Mouse (Mus musculus): ENCODE results near the gene Zfp688. TPM values are rescaled to one million over a fixed set of nuclear protein-coding genes. Genes with fewer than 3 reads are reported as not detected.
"Not testable (repeated sequence)": the region's sequence is repeated elsewhere in the genome, so short reads cannot be mapped to it uniquely, and the experiment has no call there.

Gene Zfp688
- polyA plus RNA-seq, 1 experiment from 2014 or later, result 35.6 TPM

DNA sequence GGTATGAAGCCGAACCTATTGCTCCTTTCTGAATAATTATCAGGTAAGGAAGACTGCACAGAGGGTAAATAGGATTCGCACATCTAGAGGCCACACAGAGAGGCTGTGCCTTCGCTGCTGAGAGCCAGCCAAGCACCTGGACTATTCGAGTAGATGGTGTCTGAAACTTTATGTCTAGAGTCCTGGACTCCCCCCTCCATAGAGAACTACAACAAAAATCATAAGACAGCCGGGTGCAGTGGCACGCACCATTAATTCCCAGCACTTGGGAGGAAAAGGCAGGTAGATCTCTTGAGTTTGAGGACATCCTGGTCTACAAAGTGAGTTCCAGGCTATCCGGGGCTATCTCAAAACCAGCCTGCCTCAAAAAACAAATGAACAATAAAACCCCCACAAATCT lies 28.1 kb upstream of the Zfp688 start:
- no peaks in the 10 kb centered on the region for H3K9me3 ChIP-seq
- peaks cover 52% of the 10 kb centered on the region for H3K4me1 ChIP-seq (replicated peaks)
- H3K4me3 ChIP-seq (replicated peaks), result peak overlapping the region; percentile 90
- H3K27ac ChIP-seq, result peak overlapping the region; percentile 96; the same call in 1 of the 2 replicates
- H3K36me3 ChIP-seq, result peaks cover 38% of the 10 kb centered on the region
- no peak for ATAC-seq
- H3K9ac ChIP-seq (replicated peaks), result peak overlapping the region; percentile 75
- WGBS, result 80% methylated on average over 7 of the region's 7 CpGs
- no peaks in the 10 kb centered on the region for H3K27me3 ChIP-seq
- H3K4me2 ChIP-seq (replicated peaks), result peak overlapping the region; percentile 87

DNA sequence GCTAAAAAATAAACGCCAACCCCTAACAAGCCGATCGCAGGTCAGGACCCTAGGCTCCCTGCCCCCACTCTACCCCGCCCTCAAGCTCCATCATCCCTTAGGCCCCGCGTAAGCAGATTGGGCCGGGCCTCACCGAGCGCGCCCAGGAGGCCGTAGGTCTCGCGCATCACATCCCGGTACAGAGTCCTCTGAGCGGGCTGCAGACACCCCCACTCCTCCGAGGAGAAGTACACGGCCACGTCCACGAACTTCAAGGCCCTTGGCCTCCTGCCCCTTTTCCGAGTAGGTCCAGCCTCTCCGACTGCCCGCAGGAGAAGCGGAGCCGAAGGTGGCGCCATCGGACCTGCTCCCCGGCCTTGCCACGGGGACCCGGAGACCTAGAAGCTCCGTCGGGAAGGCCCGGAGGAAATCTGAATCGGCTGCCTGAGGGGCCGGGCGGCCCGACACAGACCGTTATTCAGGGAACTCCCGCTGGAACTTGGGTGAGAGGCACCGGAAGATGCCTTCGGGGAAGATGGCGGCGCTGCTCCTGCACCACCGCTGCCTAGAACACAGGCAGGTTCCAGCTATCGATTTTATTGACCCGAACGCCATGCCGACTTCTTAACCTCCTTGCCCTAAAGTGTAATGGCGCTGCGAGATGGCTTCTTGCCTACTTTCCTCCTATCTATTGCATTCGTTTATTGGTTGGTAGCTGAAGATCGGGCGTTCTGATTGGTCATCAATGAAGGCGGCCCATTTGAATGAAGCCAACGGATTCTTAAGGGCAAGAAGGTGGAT lies 26.8 kb upstream of the Zfp688 start, which contains the start of gene Zfp689:
Zfp689 (minus strand) TSS at position 638 of the 780 bp plus-strand sequence.
- peak within 1 kb of the TSS; percentile 87 for H3K4me2 ChIP-seq (replicated peaks)
- peak within 1 kb of the TSS; percentile 96 for H3K27ac ChIP-seq
- no peaks in the 10 kb centered on the region for H3K9me3 ChIP-seq
- no peaks in the 10 kb centered on the region for H3K27me3 ChIP-seq
- peaks cover 52% of the 10 kb centered on the region for H3K4me1 ChIP-seq (replicated peaks)
- WGBS, result under 1% methylated on average over 54 of the region's 54 CpGs
- H3K9ac ChIP-seq (replicated peaks), result peak within 1 kb of the TSS; percentile 97
- H3K36me3 ChIP-seq, result peaks cover 46% of the 10 kb centered on the region
- peak within 1 kb of the TSS; percentile 90 for H3K4me3 ChIP-seq (replicated peaks)
- peak; percentile 91 for ATAC-seq

DNA sequence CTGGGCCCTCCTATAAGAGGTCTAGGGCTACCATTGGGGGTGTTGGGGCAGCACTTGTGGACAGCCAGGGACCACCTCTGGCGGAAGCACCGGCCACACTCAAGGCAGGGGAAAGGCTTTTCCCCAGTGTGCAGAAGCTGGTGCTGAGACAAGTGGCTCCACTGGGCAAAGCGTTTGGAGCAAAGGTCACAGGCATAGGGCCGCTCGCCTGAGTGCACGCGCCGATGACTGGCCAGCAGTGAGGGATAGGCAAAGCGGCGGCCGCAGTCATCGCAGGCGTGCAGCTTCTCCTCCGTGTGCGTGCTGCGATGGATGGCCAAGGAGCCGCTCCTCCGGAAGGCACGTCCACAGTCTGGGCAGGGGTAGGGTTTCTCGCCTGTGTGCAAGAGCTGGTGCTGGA lies 22.1 kb upstream of the Zfp688 start:
- Histone ChIP-seq H3K4me1 (replicated peaks) (peaks cover 11% of the 10 kb centered on the region), H3K36me3 (peaks cover 54% of the 10 kb centered on the region), H3K27me3 (no peaks in the 10 kb centered on the region), H3K4me3 (replicated peaks) (no peak overlapping the region), H3K4me2 (replicated peaks) (no peak overlapping the region), H3K27ac (no peak overlapping the region), H3K9ac (replicated peaks) (no peak overlapping the region), H3K9me3 (no peaks in the 10 kb centered on the region)
- WGBS, result 92% methylated on average over 20 of the region's 20 CpGs
- no peak for ATAC-seq

- ATAC-seq, result no peak
- Histone ChIP-seq H3K9me3 (peaks cover 9% of the 10 kb centered on the region; the same call in 1 of the 2 replicates), H3K4me1 (replicated peaks) (no peaks in the 10 kb centered on the region), H3K36me3 (peaks cover 18% of the 10 kb centered on the region), H3K4me3 (replicated peaks) (no peak overlapping the region), H3K27ac (no peak overlapping the region), H3K27me3 (no peaks in the 10 kb centered on the region), H3K4me2 (replicated peaks) (no peak overlapping the region), H3K9ac (replicated peaks) (no peak overlapping the region)
- 90% methylated on average over 3 of the region's 3 CpGs for WGBS
Measured at GRCm38 (mm10) chr7:127437724-127438123, 15.9 kb upstream of the Zfp688 start.

DNA sequence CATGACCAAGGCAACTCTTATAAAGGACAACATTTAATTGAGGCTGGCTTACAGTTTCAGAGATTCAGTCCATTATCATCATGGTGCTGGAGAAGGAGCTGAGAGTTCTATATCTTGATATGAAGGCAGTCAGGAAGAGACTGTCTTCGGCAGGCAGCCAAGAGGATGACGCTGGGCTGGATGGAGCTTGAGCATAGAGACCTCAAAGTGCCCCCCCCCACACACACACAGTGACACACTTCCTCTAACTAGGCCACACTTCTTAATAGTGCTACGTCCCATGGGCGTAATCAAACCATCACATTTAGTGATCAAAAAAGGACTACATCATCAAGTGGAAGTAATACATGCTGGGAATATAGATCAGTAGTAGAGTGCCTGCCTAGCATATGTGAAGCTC lies 13.3 kb upstream of the Zfp688 start:
- ATAC-seq, result no peak
- Histone ChIP-seq H3K4me1 (replicated peaks) (no peaks in the 10 kb centered on the region), H3K4me2 (replicated peaks) (no peak overlapping the region), H3K4me3 (replicated peaks) (no peak overlapping the region), H3K27me3 (no peaks in the 10 kb centered on the region), H3K9ac (replicated peaks) (no peak overlapping the region), H3K27ac (no peak overlapping the region), H3K36me3 (no peaks in the 10 kb centered on the region), H3K9me3 (peaks cover 9% of the 10 kb centered on the region; the same call in 1 of the 2 replicates)
- WGBS, result 91% methylated on average over 4 of the region's 4 CpGs

- H3K9ac ChIP-seq (replicated peaks), result no peak overlapping the region
- no peak for ATAC-seq
- H3K27me3 ChIP-seq, result peaks cover 12% of the 10 kb centered on the region
- no peaks in the 10 kb centered on the region for H3K9me3 ChIP-seq
- no peaks in the 10 kb centered on the region for H3K36me3 ChIP-seq
- 76% methylated on average over 3 of the region's 3 CpGs for WGBS
- no peak overlapping the region for H3K4me2 ChIP-seq (replicated peaks)
- peaks cover 7% of the 10 kb centered on the region for H3K4me1 ChIP-seq (replicated peaks)
- no peak overlapping the region for H3K27ac ChIP-seq
- no peak overlapping the region for H3K4me3 ChIP-seq (replicated peaks)
Measured at GRCm38 (mm10) chr7:127426354-127426753, 4.5 kb upstream of the Zfp688 start.

DNA sequence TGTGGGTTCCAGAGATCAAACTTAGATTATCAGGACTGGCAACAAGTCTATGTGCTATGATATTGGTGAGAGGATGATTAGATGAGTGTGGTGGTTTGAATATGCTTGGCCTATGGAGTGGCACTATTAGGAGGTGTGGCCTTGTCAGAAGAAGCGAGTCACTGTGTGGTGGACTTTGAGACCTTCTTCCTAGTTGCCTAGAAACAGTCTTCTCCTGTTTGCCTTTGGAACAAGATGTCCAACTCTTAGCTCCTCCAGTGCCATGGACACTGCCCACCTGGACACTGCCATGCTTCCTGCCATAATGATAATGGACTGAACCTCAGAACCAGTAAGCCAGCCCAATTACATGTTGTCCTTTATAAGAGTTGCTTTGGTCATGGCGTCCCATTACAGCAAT lies 4.0 kb upstream of the Zfp688 start:
- H3K4me3 ChIP-seq (replicated peaks), result no peak overlapping the region
- H3K4me2 ChIP-seq (replicated peaks), result no peak overlapping the region
- no peak for ATAC-seq
- no peak overlapping the region for H3K27ac ChIP-seq
- WGBS, result 90% methylated on average over 2 of the region's 2 CpGs
- H3K4me1 ChIP-seq (replicated peaks), result peaks cover 12% of the 10 kb centered on the region
- H3K36me3 ChIP-seq, result no peaks in the 10 kb centered on the region
- H3K9me3 ChIP-seq, result no peaks in the 10 kb centered on the region
- peaks cover 12% of the 10 kb centered on the region for H3K27me3 ChIP-seq
- H3K9ac ChIP-seq (replicated peaks), result no peak overlapping the region

GRCm38 (mm10) chr7:127425291-127425690 lies 3.4 kb upstream of the Zfp688 start:
- peaks cover 12% of the 10 kb centered on the region for H3K27me3 ChIP-seq
- no peak overlapping the region for H3K4me3 ChIP-seq (replicated peaks)
- no peaks in the 10 kb centered on the region for H3K36me3 ChIP-seq
- H3K9ac ChIP-seq (replicated peaks), result no peak overlapping the region
- 81% methylated on average over 3 of the region's 3 CpGs for WGBS
- H3K4me1 ChIP-seq (replicated peaks), result peaks cover 15% of the 10 kb centered on the region
- no peak overlapping the region for H3K4me2 ChIP-seq (replicated peaks)
- no peak overlapping the region for H3K27ac ChIP-seq
- no peaks in the 10 kb centered on the region for H3K9me3 ChIP-seq
- no peak for ATAC-seq

GRCm38 (mm10) chr7:127422247-127422646 lies 379 bp upstream of the Zfp688 start:
- H3K9ac ChIP-seq (replicated peaks), result peak overlapping the region; percentile 94; the same call in 1 of the 2 replicates
- peaks cover 21% of the 10 kb centered on the region for H3K36me3 ChIP-seq
- H3K27ac ChIP-seq, result peak overlapping the region; percentile 71; the same call in 1 of the 2 replicates
- WGBS, result 2% methylated on average over 15 of the region's 15 CpGs
- peaks cover 15% of the 10 kb centered on the region for H3K4me1 ChIP-seq (replicated peaks)
- H3K4me3 ChIP-seq (replicated peaks), result peak overlapping the region; percentile 83
- peak; percentile 77 for ATAC-seq
- H3K9me3 ChIP-seq, result no peaks in the 10 kb centered on the region
- peaks cover 12% of the 10 kb centered on the region for H3K27me3 ChIP-seq
- peak overlapping the region; percentile 97 for H3K4me2 ChIP-seq (replicated peaks)

GRCm38 (mm10) chr7:127411418-127411817 lies 10.4 kb downstream of the Zfp688 start:
- Histone ChIP-seq H3K27ac (no peak overlapping the region), H3K9me3 (no peaks in the 10 kb centered on the region), H3K4me1 (replicated peaks) (no peaks in the 10 kb centered on the region), H3K9ac (replicated peaks) (no peak overlapping the region), H3K4me3 (replicated peaks) (no peak overlapping the region), H3K4me2 (replicated peaks) (no peak overlapping the region), H3K27me3 (peaks cover 4% of the 10 kb centered on the region; the same call in 1 of the 2 replicates), H3K36me3 (0 out of 2 replicates have a peak, but pooled peaks cover 5% of the 10 kb centered on the region)
- WGBS, result 76% methylated on average over 2 of the region's 2 CpGs
- ATAC-seq, result no peak

DNA sequence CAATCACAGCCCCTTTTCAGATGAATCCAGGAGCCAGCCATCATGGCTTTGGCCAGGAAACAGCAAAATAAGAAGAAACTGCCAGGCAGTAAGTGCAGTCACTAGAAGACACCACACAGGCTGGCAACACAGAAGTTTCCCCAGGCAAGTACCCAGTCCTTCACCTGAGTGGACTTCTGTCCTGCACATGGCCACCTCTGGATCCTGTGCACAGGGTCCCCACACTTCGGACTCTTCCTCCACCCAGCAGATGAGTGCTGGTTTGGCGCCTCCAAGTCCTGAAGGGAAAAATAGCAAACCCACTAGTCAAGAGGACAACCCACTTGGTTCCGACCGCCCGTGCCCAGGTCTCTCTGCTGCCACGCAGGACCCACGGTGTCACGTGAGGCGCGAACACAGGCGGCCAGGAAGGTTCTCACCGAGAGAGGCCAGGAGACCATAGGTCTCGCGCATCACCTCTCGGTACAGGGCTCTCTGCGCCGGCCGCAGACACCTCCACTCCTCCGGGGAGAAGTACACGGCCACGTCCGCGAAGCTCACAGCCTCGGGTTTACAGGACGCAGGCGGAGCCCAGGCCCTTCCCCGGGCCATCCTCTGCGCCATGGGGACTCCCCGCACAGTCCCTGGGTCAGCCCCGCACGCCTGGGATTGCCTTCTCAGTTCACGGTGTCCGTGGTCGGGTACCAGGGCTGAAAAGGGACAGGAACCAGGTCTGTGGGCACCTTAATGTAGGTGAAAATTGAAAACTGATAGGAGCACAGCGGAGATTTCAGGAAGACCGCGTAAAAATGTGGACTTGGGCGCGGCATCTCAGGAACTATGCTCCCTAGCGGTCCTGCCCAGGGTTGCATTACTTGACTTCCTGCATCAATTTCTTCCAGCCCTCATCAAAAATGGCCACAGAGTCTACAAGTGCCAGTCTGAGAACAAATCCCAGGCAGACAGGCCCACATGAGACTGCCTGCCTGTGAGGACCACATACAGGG lies 15.6 kb downstream of the Zfp688 start, which contains the start of gene Zfp764:
Zfp764 (minus strand) TSS at position 821 of the 986 bp plus-strand sequence.
- H3K4me2 ChIP-seq (replicated peaks), result peak within 1 kb of the TSS; percentile 90
- not testable (repeated sequence) for H3K9me3 ChIP-seq; H3K4me1 ChIP-seq (replicated peaks); H3K27me3 ChIP-seq; H3K36me3 ChIP-seq
- 7% methylated on average over 40 of the region's 40 CpGs for WGBS
- peak within 1 kb of the TSS; percentile 82 for H3K9ac ChIP-seq (replicated peaks)
- peak within 1 kb of the TSS; percentile 80 for H3K27ac ChIP-seq
- peak; percentile 93 for ATAC-seq
- peak within 1 kb of the TSS; percentile 59 for H3K4me3 ChIP-seq (replicated peaks)

- not testable (repeated sequence) for H3K27ac ChIP-seq; H3K36me3 ChIP-seq; H3K4me3 ChIP-seq (replicated peaks); H3K9ac ChIP-seq (replicated peaks); ATAC-seq; H3K4me1 ChIP-seq (replicated peaks); H3K27me3 ChIP-seq; H3K9me3 ChIP-seq; H3K4me2 ChIP-seq (replicated peaks)
- WGBS, result 98% methylated on average over 6 of the region's 6 CpGs
Measured at GRCm38 (mm10) chr7:127404101-127404500, 17.8 kb downstream of the Zfp688 start.
